Mouse (Mus musculus): ENCODE data around the gene Cln3.

- no peak for TF ChIP-seq GATA1 (IDR thresholded peaks at IDR 0.05; ENCODE audit: borderline replicate concordance, low read length)
- no peak for TF ChIP-seq FLI1 (IDR thresholded peaks at IDR 0.05; ENCODE audit: low read length)
These were observed 1.9 kb downstream of the Cln3 start for GRCm38 (mm10) chr7:126583761-126584160.

Measured in megakaryocyte, embryonic 14.5 days (primary cell).